Mouse (Mus musculus) liver, adult 2 months (tissue): ENCODE measurements at regions not wholly inside any gene's neighbourhood (a gene's known extent, or its start where the extent isn't known, plus 50 kb on each side); places are given as distances from the start of the nearest gene placed in this dataset.

Experiments used
- CTCF ChIP-seq: fragments of 200-500 bp; IDR thresholded peaks from 2 replicates; pipeline ENCODE4 v1.5.1; 2011; ENCODE audit warnings: low read depth, low read length, control low read depth
- POLR2A ChIP-seq: fragments of 200-500 bp; IDR thresholded peaks from 2 replicates; pipeline ENCODE4 v1.6.1; 2011; ENCODE audit warnings: low read length, control low read depth; ENCODE audit not compliant: insufficient read depth; ENCODE audit errors: extremely low read depth

- no peak for TF ChIP-seq POLR2A
- TF ChIP-seq CTCF: no peak
Measured at GRCm38 (mm10) chr7:37837372-37837771, 63.9 kb upstream of the Zfp536 start.
